Mouse (Mus musculus): ENCODE measurements at regions not wholly inside any gene's neighbourhood (a gene's known extent, or its start where the extent isn't known, plus 50 kb on each side); places are given as distances from the start of the nearest gene placed in this dataset.
A peak's percentile ranks its signal among the peaks of the same experiment; 100 is the strongest.

DNA sequence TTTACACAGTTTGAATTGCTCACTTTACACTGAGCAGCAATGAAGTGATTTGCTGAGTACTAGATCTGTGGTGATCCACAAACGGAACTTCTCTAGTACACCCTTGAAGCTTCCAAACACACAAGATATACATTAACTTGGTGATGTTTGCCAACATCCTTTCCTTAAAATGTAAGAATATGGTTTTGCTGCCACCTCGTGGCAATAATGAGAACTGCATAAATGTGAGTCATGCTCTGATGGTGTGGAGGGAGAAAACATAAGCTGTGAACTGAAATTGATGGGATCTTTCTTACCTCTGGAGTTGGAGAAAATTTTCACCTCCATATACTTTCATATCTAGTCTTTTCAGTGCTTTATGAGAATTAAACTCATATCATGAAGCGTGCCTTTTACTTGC is 51.6 kb downstream of the Bex3 start:
- peak; percentile 3 for DNase-seq

GRCm38 (mm10) chrX:136365809-136366208 is 95.8 kb downstream of the Bex3 start:
- DNase-seq, result no peak
